Mouse (Mus musculus) bone marrow macrophage, adult 2 months (primary cell): ENCODE data around the gene Loxl1.

Source experiments
- CTCF ChIP-seq: IDR thresholded peaks from 2 replicates; pipeline ENCODE4 v1.5.1; 2012; ENCODE audit warnings: low read depth, mild to moderate bottlenecking, low read length, moderate library complexity
- POLR2A ChIP-seq: IDR thresholded peaks from 2 replicates; pipeline ENCODE4 v1.6.1; 2012; ENCODE audit warnings: mild to moderate bottlenecking, low read depth, low read length, borderline replicate concordance

GRCm38 (mm10) chr9:58272855-58273254 lies 40.1 kb downstream of the Loxl1 start:
- TF ChIP-seq CTCF: no peak
- TF ChIP-seq POLR2A: no peak
